Mouse (Mus musculus): ENCODE data around the gene Tgif1. TPM values are rescaled to one million over a fixed set of nuclear protein-coding genes. Genes with fewer than 3 reads are reported as not detected.

Gene Tgif1
- polyA plus RNA-seq, 1 experiment = 227 TPM

DNA sequence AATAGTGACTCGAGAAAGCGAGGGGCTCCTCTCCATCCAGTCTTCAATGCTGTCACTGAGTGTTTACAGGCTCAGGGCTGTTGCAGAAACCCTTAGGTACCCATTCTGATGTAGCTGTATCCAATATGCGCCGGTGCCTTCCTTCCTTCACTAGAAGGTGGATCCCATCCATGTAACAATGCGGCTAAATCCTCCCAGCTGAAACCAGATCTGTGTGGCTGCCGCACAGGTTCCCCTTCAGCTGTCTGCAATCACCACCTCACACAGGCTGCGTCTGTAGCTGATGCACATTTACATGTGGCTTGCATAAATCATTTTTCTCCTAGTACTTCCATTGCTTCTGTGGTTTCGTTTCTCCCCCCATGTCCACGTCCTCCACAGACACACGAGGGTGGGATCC lies 28.6 kb upstream of the Tgif1 start:
- TF ChIP-seq EP300 (IDR thresholded peaks at IDR 0.05; ENCODE audit: insufficient read depth, low read depth, low read length) = no peak
- no peak for TF ChIP-seq CTCF (IDR thresholded peaks at IDR 0.05; ENCODE audit: low read depth, low read length)
- no peak for TF ChIP-seq POLR2A (IDR thresholded peaks at IDR 0.05; ENCODE audit: insufficient read depth, low read length)
- Histone ChIP-seq H3K27me3 (ENCODE audit: control insufficient read depth, insufficient read depth, low read length, poor library complexity, severe bottlenecking) (no peaks in the 10 kb centered on the region), H3K4me3 (ENCODE audit: low read depth, low read length) (no peak overlapping the region), H3K27ac (ENCODE audit: insufficient read depth, low read length) (no peak overlapping the region), H3K4me1 (ENCODE audit: control insufficient read depth, insufficient read depth, low read length) (no peaks in the 10 kb centered on the region), H3K9ac (ENCODE audit: low read depth, poor library complexity, severe bottlenecking) (no peak overlapping the region), H3K36me3 (ENCODE audit: control insufficient read depth, insufficient read depth, low read length, poor library complexity, severe bottlenecking) (no peaks in the 10 kb centered on the region), H3K9me3 (replicated peaks; ENCODE audit: control insufficient read depth, insufficient read depth, low read length, poor library complexity, severe bottlenecking) (no peaks in the 10 kb centered on the region)

DNA sequence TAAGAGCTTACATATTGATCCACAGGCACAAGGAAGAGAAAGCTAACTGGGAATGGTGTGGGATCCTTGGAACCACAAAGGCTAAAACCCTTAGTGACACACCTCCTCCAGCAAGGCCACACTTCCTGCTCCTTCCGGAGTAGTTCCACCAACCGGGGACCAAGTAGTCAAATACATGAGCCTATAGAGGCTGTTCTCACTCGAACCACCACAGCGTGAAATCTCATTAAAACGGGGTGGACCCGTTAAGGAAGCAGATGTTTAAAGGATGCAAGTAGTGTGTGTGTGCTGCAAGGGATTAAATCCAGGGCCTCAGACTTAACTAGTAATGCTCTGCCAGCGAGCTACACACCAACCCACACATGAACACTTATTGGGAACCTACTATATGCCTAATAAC lies 27.8 kb upstream of the Tgif1 start:
- H3K27ac ChIP-seq (ENCODE audit: insufficient read depth, low read length) = no peak overlapping the region
- no peaks in the 10 kb centered on the region for H3K27me3 ChIP-seq (ENCODE audit: control insufficient read depth, insufficient read depth, low read length, poor library complexity, severe bottlenecking)
- no peak overlapping the region for H3K4me3 ChIP-seq (ENCODE audit: low read depth, low read length)
- H3K4me1 ChIP-seq (ENCODE audit: control insufficient read depth, insufficient read depth, low read length) = no peaks in the 10 kb centered on the region
- H3K9me3 ChIP-seq (replicated peaks; ENCODE audit: control insufficient read depth, insufficient read depth, low read length, poor library complexity, severe bottlenecking) = no peaks in the 10 kb centered on the region
- H3K9ac ChIP-seq (ENCODE audit: low read depth, poor library complexity, severe bottlenecking) = no peak overlapping the region
- no peak for TF ChIP-seq EP300 (IDR thresholded peaks at IDR 0.05; ENCODE audit: insufficient read depth, low read depth, low read length)
- no peaks in the 10 kb centered on the region for H3K36me3 ChIP-seq (ENCODE audit: control insufficient read depth, insufficient read depth, low read length, poor library complexity, severe bottlenecking)

DNA sequence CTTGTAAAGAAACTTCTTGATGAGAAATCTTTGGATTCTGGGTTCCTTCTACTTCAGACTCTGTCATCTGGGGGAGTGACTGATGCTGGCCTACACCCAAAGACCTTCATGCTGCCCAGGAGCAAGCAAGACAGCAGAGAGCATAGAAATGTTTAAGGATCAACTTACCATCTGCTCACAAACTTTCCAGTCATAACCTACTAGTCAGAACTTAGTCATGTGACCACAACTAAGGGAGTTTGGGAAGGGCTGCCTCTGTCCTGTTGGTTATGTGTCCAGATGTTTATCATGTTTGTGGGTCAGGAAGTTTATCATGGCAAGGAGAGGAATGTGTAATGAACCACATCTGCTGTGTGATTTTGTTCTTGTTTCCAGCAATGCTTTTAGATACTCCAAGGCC lies 24.9 kb upstream of the Tgif1 start:
- no peaks in the 10 kb centered on the region for H3K4me1 ChIP-seq (ENCODE audit: control insufficient read depth, insufficient read depth, low read length)
- no peaks in the 10 kb centered on the region for H3K9me3 ChIP-seq (replicated peaks; ENCODE audit: control insufficient read depth, insufficient read depth, low read length, poor library complexity, severe bottlenecking)
- TF ChIP-seq POLR2A (IDR thresholded peaks at IDR 0.05; ENCODE audit: insufficient read depth, low read length) (no peak), EP300 (IDR thresholded peaks at IDR 0.05; ENCODE audit: insufficient read depth, low read depth, low read length) (no peak), CTCF (IDR thresholded peaks at IDR 0.05; ENCODE audit: low read depth, low read length) (no peak)
- no peak overlapping the region for H3K27ac ChIP-seq (ENCODE audit: insufficient read depth, low read length)
- H3K4me3 ChIP-seq (ENCODE audit: low read depth, low read length) = no peak overlapping the region
- no peak overlapping the region for H3K9ac ChIP-seq (ENCODE audit: low read depth, poor library complexity, severe bottlenecking)
- no peaks in the 10 kb centered on the region for H3K27me3 ChIP-seq (ENCODE audit: control insufficient read depth, insufficient read depth, low read length, poor library complexity, severe bottlenecking)
- H3K36me3 ChIP-seq (ENCODE audit: control insufficient read depth, insufficient read depth, low read length, poor library complexity, severe bottlenecking) = no peaks in the 10 kb centered on the region

DNA sequence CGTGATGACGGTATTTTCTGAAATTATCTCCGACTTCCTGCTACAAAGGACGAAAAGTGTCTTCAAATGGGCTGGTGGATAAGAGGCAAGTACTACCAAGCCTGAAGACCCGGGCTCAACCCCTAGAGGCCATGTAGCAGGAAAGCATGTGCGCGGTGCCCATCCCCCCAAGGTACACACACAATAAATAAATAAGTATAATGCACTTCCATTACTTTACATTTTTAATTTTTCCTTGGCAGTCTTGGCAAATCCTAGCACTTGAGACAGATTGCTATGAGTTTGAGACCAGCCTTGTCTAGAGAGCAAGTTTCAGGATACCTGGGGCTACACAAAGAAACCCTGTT lies 20.4 kb upstream of the Tgif1 start:
- Histone ChIP-seq H3K4me1 (ENCODE audit: control insufficient read depth, insufficient read depth, low read length) (no peaks in the 10 kb centered on the region), H3K9ac (ENCODE audit: low read depth, poor library complexity, severe bottlenecking) (peak overlapping the region; percentile 67), H3K27ac (ENCODE audit: insufficient read depth, low read length) (peak overlapping the region; percentile 98), H3K4me3 (ENCODE audit: low read depth, low read length) (no peak overlapping the region; the same call in 1 of the 2 replicates), H3K36me3 (ENCODE audit: control insufficient read depth, insufficient read depth, low read length, poor library complexity, severe bottlenecking) (no peaks in the 10 kb centered on the region), H3K27me3 (ENCODE audit: control insufficient read depth, insufficient read depth, low read length, poor library complexity, severe bottlenecking) (no peaks in the 10 kb centered on the region), H3K9me3 (replicated peaks; ENCODE audit: control insufficient read depth, insufficient read depth, low read length, poor library complexity, severe bottlenecking) (no peaks in the 10 kb centered on the region)
- TF ChIP-seq POLR2A (IDR thresholded peaks at IDR 0.05; ENCODE audit: insufficient read depth, low read length) (no peak), CTCF (IDR thresholded peaks at IDR 0.05; ENCODE audit: low read depth, low read length) (no peak), EP300 (IDR thresholded peaks at IDR 0.05; ENCODE audit: insufficient read depth, low read depth, low read length) (no peak)

DNA sequence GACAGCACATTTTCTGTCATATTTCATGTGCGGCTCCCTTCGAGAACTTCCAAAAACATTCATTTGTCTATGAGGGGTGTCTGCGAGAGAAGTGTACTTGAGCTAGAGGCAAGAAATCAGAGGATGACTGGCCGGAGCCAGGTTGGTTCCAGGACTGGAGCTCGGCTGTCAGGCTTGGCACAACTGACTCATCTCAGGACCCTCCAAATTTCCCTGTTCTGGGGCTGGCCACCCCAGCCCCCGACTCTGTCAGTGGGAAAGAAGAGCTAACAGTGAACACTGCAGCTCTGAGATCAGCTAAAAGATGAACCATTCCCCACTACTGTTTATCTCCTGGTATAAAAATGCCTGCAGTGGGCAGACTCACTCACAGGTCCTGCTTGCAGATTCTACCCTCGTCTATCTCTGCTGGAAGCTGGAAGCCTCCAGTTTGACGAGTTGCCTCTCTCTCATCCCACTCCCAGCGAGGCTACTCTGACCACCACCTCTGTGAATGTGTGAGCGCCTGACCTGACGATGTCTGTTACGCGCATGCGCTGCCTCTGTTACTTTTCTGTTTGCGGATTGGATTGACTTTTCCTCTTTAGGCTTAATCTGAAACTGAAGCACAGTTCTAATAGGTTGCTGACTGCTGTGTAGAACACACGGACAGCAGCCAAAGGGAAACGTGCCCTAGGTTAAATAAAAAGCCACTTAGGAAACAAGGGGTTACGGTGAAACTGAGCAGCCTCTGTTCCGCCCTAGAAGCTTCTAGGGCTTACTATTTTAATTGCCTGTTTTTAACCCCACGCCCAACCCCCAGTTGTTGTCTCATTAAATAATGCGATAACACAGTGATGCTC lies 19.8 kb upstream of the Tgif1 start:
- Histone ChIP-seq H3K9ac (ENCODE audit: low read depth, poor library complexity, severe bottlenecking) (peak overlapping the region; percentile 67), H3K27ac (ENCODE audit: insufficient read depth, low read length) (peak overlapping the region; percentile 98), H3K27me3 (ENCODE audit: control insufficient read depth, insufficient read depth, low read length, poor library complexity, severe bottlenecking) (no peaks in the 10 kb centered on the region), H3K9me3 (replicated peaks; ENCODE audit: control insufficient read depth, insufficient read depth, low read length, poor library complexity, severe bottlenecking) (0 out of 2 replicates have a peak, but pooled peaks cover 2% of the 10 kb centered on the region), H3K4me1 (ENCODE audit: control insufficient read depth, insufficient read depth, low read length) (no peaks in the 10 kb centered on the region), H3K4me3 (ENCODE audit: low read depth, low read length) (peak overlapping the region; percentile 48), H3K36me3 (ENCODE audit: control insufficient read depth, insufficient read depth, low read length, poor library complexity, severe bottlenecking) (no peaks in the 10 kb centered on the region)
- no peak for TF ChIP-seq CTCF (IDR thresholded peaks at IDR 0.05; ENCODE audit: low read depth, low read length)
- no peak for TF ChIP-seq EP300 (IDR thresholded peaks at IDR 0.05; ENCODE audit: insufficient read depth, low read depth, low read length)
- TF ChIP-seq POLR2A (IDR thresholded peaks at IDR 0.05; ENCODE audit: insufficient read depth, low read length) = peak; percentile 63

DNA sequence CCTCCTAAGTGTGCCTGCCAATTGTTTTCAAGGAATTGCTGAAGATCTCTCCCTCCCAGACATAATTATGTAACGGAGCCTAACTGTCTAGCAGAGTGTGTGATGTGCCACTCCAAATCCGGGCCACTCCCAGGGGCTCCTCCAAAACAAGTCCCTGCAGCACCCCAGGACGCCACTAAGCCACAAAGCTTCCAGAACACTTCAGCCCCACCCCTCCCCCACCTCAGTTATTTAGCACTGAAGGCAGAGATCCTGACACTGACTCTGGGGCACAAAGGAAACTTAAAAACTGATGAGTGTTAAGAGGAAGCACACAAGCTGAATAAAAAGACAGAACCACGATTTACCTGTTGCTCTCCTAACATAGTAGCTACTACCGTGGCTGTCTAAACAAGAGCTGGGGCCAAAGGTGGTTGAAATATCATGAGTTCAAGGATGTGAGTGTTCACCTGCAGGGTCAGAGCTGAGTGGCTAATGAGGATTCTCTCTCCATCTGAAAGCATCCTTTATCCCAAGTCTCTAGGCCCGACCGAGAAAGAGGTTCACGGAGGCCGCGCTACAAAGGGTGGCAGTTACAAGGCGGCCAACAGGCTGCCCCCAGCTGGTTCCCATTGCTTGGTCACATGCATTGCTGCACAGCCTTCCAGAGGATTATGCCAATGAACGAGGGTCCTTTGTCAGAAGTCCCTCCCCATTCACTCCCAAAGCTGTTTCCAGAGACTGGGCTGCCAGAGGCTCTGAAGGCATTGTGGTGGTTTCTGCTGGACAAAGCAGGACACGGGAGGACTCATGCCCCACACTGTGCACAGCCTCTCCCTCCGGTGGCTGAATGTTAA lies 19.0 kb upstream of the Tgif1 start:
- H3K9me3 ChIP-seq (replicated peaks; ENCODE audit: control insufficient read depth, insufficient read depth, low read length, poor library complexity, severe bottlenecking) = 0 out of 2 replicates have a peak, but pooled peaks cover 6% of the 10 kb centered on the region
- peak overlapping the region; percentile 59 for H3K4me3 ChIP-seq (ENCODE audit: low read depth, low read length)
- no peaks in the 10 kb centered on the region for H3K4me1 ChIP-seq (ENCODE audit: control insufficient read depth, insufficient read depth, low read length)
- H3K27ac ChIP-seq (ENCODE audit: insufficient read depth, low read length) = peak overlapping the region; percentile 98
- no peaks in the 10 kb centered on the region for H3K36me3 ChIP-seq (ENCODE audit: control insufficient read depth, insufficient read depth, low read length, poor library complexity, severe bottlenecking)
- H3K9ac ChIP-seq (ENCODE audit: low read depth, poor library complexity, severe bottlenecking) = peak overlapping the region; percentile 67
- TF ChIP-seq EP300 (IDR thresholded peaks at IDR 0.05; ENCODE audit: insufficient read depth, low read depth, low read length) (peak; percentile 97), POLR2A (IDR thresholded peaks at IDR 0.05; ENCODE audit: insufficient read depth, low read length) (peak; percentile 72), CTCF (IDR thresholded peaks at IDR 0.05; ENCODE audit: low read depth, low read length) (no peak)
- no peaks in the 10 kb centered on the region for H3K27me3 ChIP-seq (ENCODE audit: control insufficient read depth, insufficient read depth, low read length, poor library complexity, severe bottlenecking)
